Mouse (Mus musculus) adrenal gland, postnatal 10 days (tissue): ENCODE results near the gene Kif6. TPM values are rescaled to one million over a fixed set of nuclear protein-coding genes. Genes with fewer than 3 reads are reported as not detected.

Experiments
- DNase-seq: peaks from one replicate; pipeline ENCODE4 v3.0.0; 2021; ENCODE audit warnings: mixed read lengths
- total RNA-seq, 2 experiments: library from RNA; stranded (reverse); gene quantifications; 2 replicates each; pipeline ENCODE4 v1.2.3; 2021

The Kif6 gene
- total RNA-seq, 2 experiments from 2014 or later = 0.18 to 0.48 TPM

DNA sequence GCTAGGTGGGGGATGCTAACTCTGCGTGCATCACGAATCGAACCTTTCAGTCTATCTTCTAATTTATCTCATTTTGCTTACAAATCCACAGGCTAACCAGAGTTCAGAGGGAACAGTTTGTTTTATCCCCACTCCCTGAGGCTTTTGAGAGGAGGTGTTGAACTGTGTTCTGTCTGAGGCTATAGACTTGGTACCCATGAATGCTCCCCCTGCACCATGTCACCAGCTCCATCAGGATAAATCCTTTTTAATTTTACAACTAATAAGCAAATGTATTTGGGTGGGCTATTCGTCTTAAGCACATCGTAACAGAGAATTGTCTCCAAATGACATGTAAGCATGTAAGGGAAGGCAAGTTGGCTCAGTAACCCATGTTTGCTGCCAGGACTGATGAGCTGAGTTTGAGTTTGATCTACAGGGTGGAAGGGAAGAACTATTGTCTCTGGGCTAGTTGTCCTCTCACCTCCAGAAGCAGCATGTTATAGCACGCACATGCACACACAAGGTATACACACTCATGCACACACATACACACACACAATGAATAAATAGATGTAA is 122.4 kb downstream of the Kif6 start:
- DNase-seq = no peak

DNA sequence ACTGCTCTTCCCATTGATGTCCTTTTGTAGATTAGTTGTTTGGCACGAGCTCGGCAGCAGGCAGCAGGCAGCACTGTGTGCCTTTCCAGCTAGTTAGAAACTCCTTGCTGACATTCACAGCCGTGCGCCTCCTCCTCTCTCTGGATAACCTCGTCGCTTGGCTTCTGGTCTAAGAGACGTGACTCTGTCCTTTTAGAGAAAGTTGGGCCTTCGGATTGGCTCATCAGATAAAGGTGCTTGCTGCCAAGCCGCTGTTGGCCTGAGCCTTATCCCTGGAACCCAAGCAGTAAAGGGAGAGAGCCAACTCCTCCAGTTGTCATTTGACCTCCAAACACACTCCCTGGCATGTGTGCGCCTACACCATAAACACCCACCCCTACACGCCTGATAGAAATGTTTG is 123.4 kb downstream of the Kif6 start:
- peak; percentile 61 for DNase-seq

- DNase-seq = no peak
Observed at GRCm38 (mm10) chr17:49739896-49740679, 125.2 kb downstream of the Kif6 start.

- DNase-seq = peak; percentile 24
Observed at GRCm38 (mm10) chr17:49741172-49741571, 126.2 kb downstream of the Kif6 start.

DNA sequence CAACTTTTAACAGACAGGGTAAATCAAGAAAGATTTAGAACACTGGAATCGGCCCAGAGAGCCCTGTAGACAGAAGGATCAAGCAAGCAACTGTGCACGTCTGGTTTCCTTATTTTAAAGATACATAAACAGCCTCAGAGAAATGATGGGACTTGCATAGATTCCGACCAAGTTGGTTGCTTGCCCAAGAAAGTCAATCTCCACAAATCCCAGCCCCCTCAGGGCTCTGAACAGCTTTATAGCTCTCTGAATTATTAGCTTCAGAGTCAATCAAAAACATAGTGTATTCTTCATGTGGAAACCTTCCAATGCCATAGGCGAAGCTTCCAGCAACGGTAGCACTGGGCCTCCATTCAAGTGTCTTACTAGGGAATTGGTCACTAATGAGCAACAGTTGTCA is 127.0 kb downstream of the Kif6 start:
- DNase-seq = no peak

DNA sequence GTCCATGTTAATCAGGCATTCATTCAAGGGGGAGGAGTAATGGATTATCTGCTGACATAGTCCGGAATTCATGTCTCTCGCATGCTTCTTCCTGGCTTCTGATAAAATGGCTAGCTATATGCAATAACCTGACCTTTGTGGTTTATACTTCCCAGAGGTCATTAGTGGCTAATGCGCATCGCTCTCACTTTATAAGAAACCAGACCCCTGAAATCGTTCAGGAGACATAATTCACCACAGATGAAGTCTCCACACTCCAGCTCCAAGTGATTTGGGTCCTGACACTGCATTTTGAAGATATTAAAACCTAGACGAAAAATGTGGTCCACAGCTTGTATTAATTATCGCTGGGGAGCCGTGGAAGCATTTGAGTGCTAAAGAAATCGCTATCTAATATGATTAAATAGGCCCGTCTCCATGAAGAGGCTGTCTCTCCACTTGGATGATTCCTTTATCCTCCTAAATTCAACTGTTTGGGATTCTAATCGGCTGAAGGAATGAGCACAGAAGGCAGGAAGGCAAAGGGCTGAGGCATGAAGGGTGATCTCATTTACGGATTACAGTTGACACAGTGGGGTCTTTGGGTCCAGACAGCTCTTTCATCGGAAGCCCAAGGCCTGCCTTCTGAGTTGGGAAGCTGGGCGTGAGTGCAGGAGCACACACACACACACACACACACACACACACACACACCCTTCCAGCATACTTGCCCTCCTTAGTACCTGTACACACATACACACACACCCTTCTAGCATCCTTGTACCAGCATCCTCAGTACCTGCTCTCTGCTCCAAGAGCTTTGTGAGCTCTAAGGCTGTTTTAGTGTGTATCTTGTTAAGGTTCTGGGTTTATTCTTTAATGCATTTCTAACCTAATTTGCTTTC is 128.9 kb downstream of the Kif6 start:
- no peak for DNase-seq

DNA sequence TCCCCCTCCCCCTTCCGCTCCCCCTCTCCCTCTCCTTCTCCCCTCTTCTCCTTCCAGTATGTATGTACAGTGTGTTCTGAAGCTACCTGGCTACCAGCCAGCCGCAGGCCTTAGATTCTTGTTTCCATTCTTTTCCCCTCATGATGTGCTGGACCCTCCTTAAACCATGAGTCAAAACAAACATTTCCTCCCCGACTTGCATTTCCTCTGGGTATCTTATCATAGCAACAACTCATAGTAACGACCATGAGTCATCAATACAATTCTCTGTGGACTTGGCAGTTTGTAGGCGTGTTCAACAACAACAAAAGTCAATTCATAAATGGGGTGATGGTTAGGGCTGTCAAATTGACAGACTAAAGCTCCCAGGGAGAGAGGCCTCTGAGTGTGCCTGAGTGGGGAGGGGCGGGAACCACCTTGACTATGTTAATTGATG is 136.0 kb downstream of the Kif6 start:
- DNase-seq = no peak

DNA sequence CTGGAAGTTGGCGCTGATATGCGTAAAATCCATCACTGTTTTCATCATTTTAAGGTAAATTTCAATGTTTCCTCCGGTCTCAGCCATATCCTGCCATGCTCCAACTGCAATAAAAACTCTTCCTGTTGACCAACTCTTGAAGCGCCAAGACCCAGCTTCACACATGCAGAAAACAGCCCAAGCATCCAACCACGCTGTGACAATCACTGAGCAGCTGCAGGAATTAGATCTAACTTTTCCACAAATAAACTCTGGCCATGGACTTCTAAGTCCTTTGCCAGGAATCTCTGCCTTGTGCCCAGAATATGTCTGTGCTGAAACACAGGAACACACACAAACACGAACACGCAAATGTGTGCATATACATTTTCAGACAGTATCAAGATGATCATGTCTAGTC is 138.9 kb downstream of the Kif6 start:
- DNase-seq = no peak

DNA sequence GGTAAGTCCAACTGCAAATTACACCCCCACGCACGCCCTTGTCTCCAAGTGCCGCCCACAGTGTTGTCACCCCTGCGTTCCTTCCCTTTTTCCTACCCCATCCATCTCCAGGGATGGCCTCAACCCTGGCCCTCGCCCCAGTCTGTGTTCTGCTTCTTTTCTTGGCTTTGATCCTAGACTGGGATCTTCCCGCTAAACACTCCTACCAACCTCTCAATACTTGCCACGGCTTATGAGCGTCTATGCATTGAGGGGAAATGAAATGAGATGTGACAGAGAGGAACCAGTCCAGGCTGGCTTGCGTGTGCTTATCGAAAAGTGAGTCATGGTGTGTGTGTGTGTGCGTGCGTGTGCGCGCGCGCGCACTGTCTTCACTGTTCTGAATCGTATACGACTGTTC is 141.9 kb downstream of the Kif6 start:
- peak; percentile 42 for DNase-seq

DNA sequence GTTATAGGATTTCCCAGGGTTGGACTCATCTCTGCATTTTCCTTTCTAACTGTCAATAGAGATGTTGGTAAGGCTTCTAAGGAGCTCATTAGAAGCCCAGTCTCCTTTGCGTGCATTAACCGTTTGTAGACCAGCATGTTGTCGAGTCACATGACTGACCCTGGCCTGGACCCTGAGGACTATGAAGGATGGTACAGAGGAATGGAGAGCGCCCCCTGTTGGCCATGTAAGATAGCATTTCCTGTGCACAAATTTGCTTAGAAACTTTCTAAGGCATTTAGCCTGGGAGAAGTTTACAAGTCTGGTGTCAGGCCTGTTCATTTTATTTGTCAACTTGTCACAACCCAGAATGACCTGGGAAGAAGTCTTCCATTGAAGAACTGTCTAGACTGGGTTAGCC is 144.1 kb downstream of the Kif6 start:
- DNase-seq = no peak

DNA sequence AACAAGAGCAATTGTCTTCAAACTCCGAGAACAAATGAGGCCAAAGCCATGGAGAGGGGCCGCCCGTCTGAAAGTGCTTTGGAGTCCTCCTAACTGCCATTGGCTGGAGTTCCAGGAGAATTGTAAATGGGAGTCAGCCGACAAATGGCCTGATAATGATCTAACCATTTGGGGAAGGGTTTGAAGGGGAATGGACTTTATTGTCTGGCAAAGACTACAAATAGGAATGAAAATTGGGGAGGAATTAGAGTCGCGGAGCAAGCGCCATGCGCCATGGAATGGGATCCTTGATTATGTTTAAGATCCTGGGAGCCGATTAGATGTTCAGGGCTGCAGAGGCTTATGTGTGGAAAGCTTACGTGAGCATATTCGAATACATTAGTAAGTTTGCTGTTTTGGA is 146.3 kb downstream of the Kif6 start:
- DNase-seq = no peak

DNA sequence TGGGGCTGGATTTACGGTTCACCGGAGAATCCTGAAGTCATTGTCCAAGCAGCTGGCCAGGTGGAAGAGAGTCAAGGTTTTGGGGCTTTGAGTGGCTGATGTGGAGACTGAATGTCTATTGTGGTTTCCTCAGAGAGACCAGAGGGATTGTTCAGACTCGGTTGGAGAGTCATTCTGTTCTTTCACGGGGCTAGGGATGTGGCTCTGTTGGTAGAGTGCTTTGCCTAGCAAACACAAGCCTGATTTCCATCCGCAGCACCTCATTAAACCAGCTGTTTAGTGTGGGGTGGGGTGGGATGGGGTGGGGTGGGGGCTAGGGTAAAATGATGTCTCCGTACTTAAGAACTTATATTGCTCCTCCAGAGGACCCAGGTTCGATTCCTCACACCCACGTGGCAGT is 146.9 kb downstream of the Kif6 start:
- no peak for DNase-seq

DNA sequence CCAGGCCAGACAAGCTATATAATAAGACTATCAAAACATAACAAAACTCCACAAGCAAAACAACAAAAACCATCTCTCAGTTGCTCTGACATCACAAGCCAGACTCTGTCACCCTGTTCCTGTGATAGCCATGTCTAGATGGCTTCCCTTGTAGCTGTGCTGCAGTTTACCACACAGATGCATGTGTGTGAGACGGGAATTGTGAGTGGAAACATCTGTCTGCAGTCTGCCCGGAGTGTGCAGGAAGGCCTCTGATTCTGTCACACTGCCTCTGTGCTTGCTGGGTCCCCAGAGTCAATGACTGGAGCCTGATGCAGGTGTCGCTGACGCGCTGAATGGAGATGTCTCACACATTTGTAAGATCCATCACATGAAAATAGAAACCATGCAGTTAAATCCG is 150.0 kb downstream of the Kif6 start:
- no peak for DNase-seq

- no peak for DNase-seq
Observed at GRCm38 (mm10) chr17:49767717-49768370, 152.9 kb downstream of the Kif6 start.

- no peak for DNase-seq
Observed at GRCm38 (mm10) chr17:49771703-49772315, 156.9 kb downstream of the Kif6 start.

DNA sequence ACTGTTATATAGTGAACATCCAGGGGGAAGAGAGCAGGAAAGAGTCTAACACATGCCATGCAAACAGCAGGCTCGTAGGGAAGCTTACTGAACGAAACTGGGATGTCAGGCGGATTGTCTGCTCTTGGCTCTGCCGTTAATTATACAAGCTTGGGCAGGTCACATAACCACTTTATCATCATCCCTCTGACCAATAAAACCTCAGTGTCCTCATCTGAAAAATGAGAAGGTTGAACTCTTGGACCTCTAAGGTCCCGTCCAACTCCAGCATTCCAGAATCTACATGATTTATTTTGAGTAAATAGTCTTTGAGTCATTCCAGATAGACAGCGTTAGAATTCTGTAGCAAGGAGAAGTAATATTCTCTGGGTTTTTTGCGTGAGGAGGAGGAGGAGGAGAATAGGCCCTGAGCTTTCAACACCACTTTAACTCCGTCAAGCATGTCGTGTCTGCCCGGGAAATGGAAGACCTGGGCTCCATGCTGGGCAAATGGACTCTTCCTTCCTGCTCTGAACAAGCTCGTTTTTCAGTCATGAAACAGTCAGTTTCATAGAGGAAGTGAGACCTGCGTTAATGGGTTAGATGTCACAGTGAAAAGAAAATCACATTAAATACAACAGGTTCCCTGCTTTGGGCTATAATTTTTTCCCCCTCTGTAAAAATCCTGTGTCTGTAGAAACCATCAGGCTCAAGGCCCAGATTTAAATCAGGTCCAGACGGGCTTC is 162.3 kb downstream of the Kif6 start:
- DNase-seq = no peak

DNA sequence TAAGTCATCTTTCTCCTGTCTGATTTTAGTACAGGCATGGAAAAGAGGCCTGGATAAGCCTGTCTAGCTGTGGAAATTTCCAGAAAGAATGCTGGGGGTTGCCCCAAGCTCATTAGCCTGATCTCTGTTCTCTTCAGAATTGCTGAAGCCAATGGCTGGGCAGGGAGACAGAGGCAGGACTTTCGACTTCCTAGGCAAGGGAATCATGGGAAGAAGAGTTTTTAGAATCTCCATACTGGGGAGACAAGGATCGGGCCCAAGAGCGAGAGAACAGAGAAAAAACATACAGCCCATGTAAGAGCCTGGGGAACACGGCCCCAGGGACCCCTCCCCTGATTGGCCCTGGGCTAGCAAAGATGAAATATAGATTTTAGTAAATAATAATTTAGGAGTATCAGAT is 164.1 kb downstream of the Kif6 start:
- DNase-seq = no peak

DNA sequence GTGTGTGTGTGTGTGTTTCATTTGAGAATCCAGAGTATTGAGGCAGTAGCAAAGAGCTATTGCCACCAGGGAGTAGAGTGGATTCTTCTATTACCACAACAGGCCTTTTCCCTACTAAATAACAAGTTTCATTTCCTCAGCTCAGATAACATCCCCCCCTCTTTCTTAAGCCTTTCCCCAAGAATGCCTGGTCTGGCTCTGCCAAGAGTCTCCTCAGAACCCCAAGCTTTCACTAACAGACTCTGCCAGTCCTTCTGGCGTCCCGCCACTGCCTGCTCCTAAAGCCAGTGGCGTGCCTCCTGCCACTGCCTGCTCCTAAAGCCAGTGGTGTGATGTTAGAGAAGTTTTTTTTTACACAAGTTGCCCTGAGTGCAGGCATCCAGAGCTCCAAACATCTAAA is 164.6 kb downstream of the Kif6 start:
- peak; percentile 68 for DNase-seq

DNA sequence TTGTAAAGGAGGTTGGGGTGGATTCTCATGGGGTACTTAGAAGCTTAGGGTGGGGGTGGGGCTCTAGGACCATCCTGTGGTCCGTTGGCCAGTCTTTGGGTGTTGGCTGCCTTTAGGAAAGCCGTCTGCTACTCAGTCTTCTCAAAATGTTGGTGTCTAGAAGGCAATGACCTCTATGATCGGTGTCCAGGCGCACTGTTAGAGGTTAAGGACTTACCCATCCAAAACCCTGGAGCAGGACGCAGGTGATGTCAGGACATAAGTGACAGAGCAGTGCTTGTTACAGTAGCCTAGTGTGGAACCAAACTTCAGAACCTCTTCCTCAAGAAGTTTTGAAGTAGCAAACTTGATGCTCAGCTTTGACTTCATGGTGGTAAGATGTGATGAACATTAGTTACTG is 170.9 kb downstream of the Kif6 start:
- DNase-seq = no peak

- no peak for DNase-seq
Observed at GRCm38 (mm10) chr17:49787351-49787750, 172.4 kb downstream of the Kif6 start.

DNA sequence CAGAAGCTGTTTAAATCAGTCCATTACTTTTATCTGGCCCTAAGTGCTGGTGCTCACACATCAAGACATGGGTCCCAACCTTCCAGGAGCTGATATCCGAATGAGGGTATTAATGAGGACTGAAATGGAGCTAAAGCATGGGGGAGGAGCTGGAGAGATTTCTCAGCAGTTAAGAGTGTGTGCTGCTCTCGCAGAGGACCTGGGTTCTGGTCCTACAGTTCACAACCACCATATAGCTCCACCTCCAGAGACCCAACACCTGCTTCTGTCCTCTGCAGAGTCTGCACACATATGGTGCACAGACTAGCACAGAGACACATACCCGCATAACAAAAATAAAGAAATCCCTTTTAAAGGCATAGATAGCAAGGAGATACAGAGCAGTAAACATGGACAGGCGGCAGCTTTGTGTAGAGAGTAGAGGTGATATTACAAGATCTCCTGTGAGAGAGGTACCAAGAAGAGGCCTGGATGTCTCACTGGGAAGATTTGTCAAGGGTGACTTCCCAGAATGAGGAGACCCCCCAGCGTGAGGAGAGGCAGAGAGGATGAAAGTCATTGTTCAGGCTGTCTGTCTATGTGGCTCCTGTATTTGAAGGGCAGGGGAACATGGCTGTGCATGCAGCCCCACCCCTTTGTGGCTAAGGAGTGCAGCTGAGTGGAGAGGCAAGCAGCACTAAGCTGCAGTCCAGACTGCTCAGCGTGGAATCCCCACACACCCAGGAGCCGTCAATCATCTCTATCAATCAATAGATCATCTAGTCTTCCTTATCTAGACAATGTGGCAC is 173.4 kb downstream of the Kif6 start:
- DNase-seq = no peak
